Mouse (Mus musculus) bone marrow macrophage, adult 2 months (primary cell): ENCODE results near the gene Scamp4.

Source experiments
- CTCF ChIP-seq: IDR thresholded peaks from 2 replicates; pipeline ENCODE4 v1.5.1; 2012; ENCODE audit warnings: low read depth, mild to moderate bottlenecking, low read length, moderate library complexity
- POLR2A ChIP-seq: IDR thresholded peaks from 2 replicates; pipeline ENCODE4 v1.6.1; 2012; ENCODE audit warnings: mild to moderate bottlenecking, low read depth, low read length, borderline replicate concordance

GRCm38 (mm10) chr10:80661149-80661548 is 58.5 kb downstream of the Scamp4 start:
- TF ChIP-seq CTCF = peak; percentile 66
- TF ChIP-seq POLR2A = no peak
